Mouse (Mus musculus): Measurements from ENCODE around the gene Ncoa6.

The Ncoa6 gene

GRCm38 (mm10) chr2:155367635-155368284 lies 105.9 kb downstream of the Ncoa6 start:
- no peak for DNase-seq (ENCODE audit: low spot score)

GRCm38 (mm10) chr2:155357686-155358399 lies 115.9 kb downstream of the Ncoa6 start:
- DNase-seq (ENCODE audit: low spot score) = no peak

- peak; percentile 94 for DNase-seq (ENCODE audit: low spot score)
These were observed 116.6 kb downstream of the Ncoa6 start, which contains the start of gene Pigu for GRCm38 (mm10) chr2:155356971-155357591. TSS of gene Pigu (minus strand) at chr2:155357430.

GRCm38 (mm10) chr2:155354402-155354801 lies 119.3 kb downstream of the Ncoa6 start:
- no peak for DNase-seq (ENCODE audit: low spot score)

GRCm38 (mm10) chr2:155346670-155347069 lies 127.0 kb downstream of the Ncoa6 start:
- DNase-seq (ENCODE audit: low spot score) = no peak

Data from layer of hippocampus, adult 11-12 months (tissue).